23 mouse cellular contexts compared by ENCODE assay signal in genomic region chr14:99449870-99450269, GRCm38 (mm10).
A peak's percentile ranks its signal among the peaks of the same experiment; 100 is the strongest.
DNase-seq lines count a peak whose midpoint lies in the region; ATAC-seq and TF ChIP-seq lines count a peak whose summit lies in the region.
"Had no signal": no experiment of that assay in that cellular context is flagged by ENCODE, and none has a peak within 500 bp of the region (broad histone marks: within the 10 kb centered on the region; RNA-seq: fewer than 3 reads in every experiment).

No protein-coding gene starts in this region.

- DNase-seq in 3134 (ENCODE audit: extremely low read depth, insufficient read length, low spot score) (peak; percentile 6), liver (no peak)
- DNase-seq in CD4-positive helper T cell, adult 2 months (ENCODE audit: low read depth, low spot score) = peak; percentile 30
- DNase-seq in layer of hippocampus, adult 9-11 months = no peak
- DNase-seq in heart, postnatal 4 days = no peak
- DNase-seq in layer of hippocampus, adult 18-20 months (ENCODE audit: low spot score in 2 of 2) = no peak
- DNase-seq: adrenal gland, adult 8-10 months; cerebellum, adult 18-20 months; gastrocnemius, postnatal 14 days; heart, adult 18-20 months; kidney, adult 8-10 months; kidney, postnatal 14 days; lung, embryonic 14.5 days had no signal

- no peak overlapping the region for H3K4me3 ChIP-seq in myocyte
- H3K4me3 ChIP-seq: embryonic facial prominence, embryonic 15.5 days; forebrain, embryonic 15.5 days; hindbrain, embryonic 15.5 days; limb, embryonic 13.5 days; midbrain, embryonic 15.5 days had no signal

- ATAC-seq in granulocyte monocyte progenitor cell, adult 5-6 weeks (replicated peaks; ENCODE audit: poor library complexity, severe bottlenecking) = peak; percentile 92
- ATAC-seq: forebrain, embryonic 15.5 days; midbrain, embryonic 15.5 days; Patski had no signal

- H3K79me2 ChIP-seq in myocyte (ENCODE audit: control insufficient read depth, insufficient read depth) = no peaks in the 10 kb centered on the region

- no peaks in the 10 kb centered on the region for H3K27me3 ChIP-seq in myocyte (ENCODE audit: control insufficient read depth, insufficient read depth, insufficient read length)
- H3K27me3 ChIP-seq: CH12.LX; embryonic facial prominence, embryonic 15.5 days; forebrain, embryonic 15.5 days; hindbrain, embryonic 15.5 days; limb, embryonic 13.5 days; midbrain, embryonic 15.5 days; Patski had no signal

- H3K36me3 ChIP-seq in myocyte (ENCODE audit: control insufficient read depth, insufficient read depth) = no peaks in the 10 kb centered on the region
- H3K36me3 ChIP-seq: embryonic facial prominence, embryonic 15.5 days; forebrain, embryonic 15.5 days; G1E; hindbrain, embryonic 15.5 days; limb, embryonic 13.5 days; midbrain, embryonic 15.5 days had no signal

- no peak for TF ChIP-seq POLR2A in myocyte (IDR thresholded peaks at IDR 0.05; ENCODE audit: insufficient read length, low read depth)

- H3K4me2 ChIP-seq in myocyte (ENCODE audit: low read depth) = no peak overlapping the region
- H3K4me2 ChIP-seq: embryonic facial prominence, embryonic 15.5 days; forebrain, embryonic 15.5 days; hindbrain, embryonic 15.5 days; limb, embryonic 13.5 days; lung, embryonic 14.5 days; midbrain, embryonic 15.5 days had no signal

- no peak overlapping the region for H3ac ChIP-seq in myocyte (ENCODE audit: control insufficient read depth, insufficient read length)

TF ChIP-seq in myocyte, 11 proteins besides CTCF, POLR2A, EP300 and RAD21:
- TF ChIP-seq CEBPB (IDR thresholded peaks at IDR 0.05; ENCODE audit: insufficient read depth, poor library complexity, severe bottlenecking) = peak; percentile 70; the same call in 1 of the 2 replicates
- TF ChIP-seq MAX (IDR thresholded peaks at IDR 0.05; ENCODE audit: low read depth) = no peak
- no peak for TF ChIP-seq E2F4 (IDR thresholded peaks at IDR 0.05; ENCODE audit: insufficient read depth)

Comparison
In these comparisons a context has a peak if more than half of its experiments do, and no peak if none do; other contexts are left out.
1. DNase-seq: peak in 3134 (single experiment) and CD4-positive helper T cell, adult 2 months (single experiment); none in layer of hippocampus, adult 9-11 months (single experiment), liver (single experiment), heart, postnatal 4 days (single experiment) and layer of hippocampus, adult 18-20 months (0 of 2).